Mouse (Mus musculus) fibroblast of lung, adult 2 months (primary cell): ENCODE data around the gene Hoxc5.

Experiments used
- DNase-seq: peaks from one replicate; pipeline ENCODE4 v3.0.0-alpha.2; 2011; ENCODE audit warnings: low read depth

Hoxc5 gene

GRCm38 (mm10) chr15:102967312-102967510, at the start of gene Hoxc5:
Gene Hoxc5, plus strand, starts transcription at chr15:102967443.
- DNase-seq, result no peak

- no peak for DNase-seq
These were observed 49.2 kb upstream of the Hoxc5 start for GRCm38 (mm10) chr15:102917972-102918572.

- DNase-seq, result no peak
These were observed 48.5 kb upstream of the Hoxc5 start for GRCm38 (mm10) chr15:102918611-102919265.

GRCm38 (mm10) chr15:102919336-102920180, 47.7 kb upstream of the Hoxc5 start:
- no peak for DNase-seq

- DNase-seq, result peak; percentile 33
These were observed 46.6 kb upstream of the Hoxc5 start for GRCm38 (mm10) chr15:102920619-102921018.

- DNase-seq, result no peak
These were observed 45.9 kb upstream of the Hoxc5 start, which contains the start of gene Hoxc13 for GRCm38 (mm10) chr15:102921053-102922011. Gene Hoxc13, plus strand, starts transcription at chr15:102921103.

GRCm38 (mm10) chr15:102922012-102922362, 45.3 kb upstream of the Hoxc5 start:
- no peak for DNase-seq

- DNase-seq, result no peak
These were observed 44.4 kb upstream of the Hoxc5 start for GRCm38 (mm10) chr15:102922636-102923500.

GRCm38 (mm10) chr15:102927032-102927645, 40.1 kb upstream of the Hoxc5 start:
- no peak for DNase-seq

GRCm38 (mm10) chr15:102931706-102932358, 35.4 kb upstream of the Hoxc5 start:
- DNase-seq, result no peak

GRCm38 (mm10) chr15:102934438-102934837, 32.8 kb upstream of the Hoxc5 start:
- no peak for DNase-seq

- DNase-seq, result no peak
These were observed 32.3 kb upstream of the Hoxc5 start for GRCm38 (mm10) chr15:102934897-102935296.

GRCm38 (mm10) chr15:102936279-102936972, 30.8 kb upstream of the Hoxc5 start, which contains the start of gene Hoxc12:
Gene Hoxc12, plus strand, starts transcription at chr15:102936757.
- no peak for DNase-seq

- no peak for DNase-seq
These were observed 30.1 kb upstream of the Hoxc5 start for GRCm38 (mm10) chr15:102937036-102937666.

GRCm38 (mm10) chr15:102939256-102940155, 27.7 kb upstream of the Hoxc5 start:
- DNase-seq, result no peak

GRCm38 (mm10) chr15:102942739-102943467, 24.3 kb upstream of the Hoxc5 start:
- no peak for DNase-seq

- DNase-seq, result no peak
These were observed 23.8 kb upstream of the Hoxc5 start for GRCm38 (mm10) chr15:102943468-102943813.
